Mouse (Mus musculus): ENCODE measurements around the gene Asb10.

GRCm38 (mm10) chr5:24497526-24497925, 43.3 kb downstream of the Asb10 start:
- no peak for TF ChIP-seq CTCF (IDR thresholded peaks at IDR 0.05; ENCODE audit: low read depth)
- no peak for TF ChIP-seq EP300 (optimal IDR thresholded peaks at IDR 0.05)
